In the genomic region with DNA sequence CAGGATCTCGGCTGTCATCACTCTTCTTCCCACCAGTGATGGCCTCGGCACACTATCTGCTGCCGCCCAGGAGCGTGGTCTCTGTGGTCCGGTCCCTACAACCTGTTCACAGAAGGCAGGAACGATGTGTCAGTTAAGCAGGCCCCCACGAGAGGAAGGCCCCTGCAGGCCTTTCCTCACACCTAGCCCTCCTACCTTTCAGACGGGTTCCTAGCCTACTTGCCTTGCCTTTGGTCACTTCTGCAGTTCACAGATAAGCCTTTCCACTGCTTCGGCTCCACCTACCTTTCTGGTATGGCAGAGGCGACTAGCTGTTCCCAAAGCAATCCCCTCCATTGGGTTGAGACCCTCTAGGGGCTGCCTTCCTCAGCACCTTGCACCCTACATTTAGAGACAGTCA, we compare ENCODE assay signal across 29 mouse cellular contexts. TPM values are rescaled to one million over a fixed set of nuclear protein-coding genes. Genes with fewer than 3 reads are reported as not detected.
DNase-seq lines count a peak whose midpoint lies in the region; ATAC-seq and TF ChIP-seq lines count a peak whose summit lies in the region.
"Had no signal": no experiment of that assay in that cellular context is flagged by ENCODE, and none has a peak within 500 bp of the region (broad histone marks: within the 10 kb centered on the region; RNA-seq: fewer than 3 reads in every experiment).

No protein-coding gene starts in this region.

- TF ChIP-seq EP300 in liver, postnatal 0 days (IDR thresholded peaks at IDR 0.05; ENCODE audit: low read depth), result no peak

- DNase-seq in G1E (ENCODE audit: low spot score), result no peak
- DNase-seq in embryonic facial prominence, embryonic 10.5 days (ENCODE audit: low spot score), result peak; percentile 6
- no peak for DNase-seq in liver, embryonic 11.5 days (ENCODE audit: low spot score)
- DNase-seq in liver, postnatal 0 days, result peak; percentile 14
- no peak for DNase-seq in embryo, embryonic 10 days (ENCODE audit: low spot score)
- no peak for DNase-seq in spleen, postnatal 36 days (ENCODE audit: low spot score in 2 of 2)
- no peak for DNase-seq in frontal cortex, postnatal 10 days (ENCODE audit: low spot score in 2 of 2)
- DNase-seq: adrenal gland, adult 8-10 months; cerebellum, adult 2 months; gastrocnemius, postnatal 10 days; heart, adult 2 months; heart, postnatal 36 days; layer of hippocampus, adult 9-11 months; left cerebral cortex, postnatal 4 days; thymus, adult 2 months; thymus, postnatal 4 days had no signal

- peaks cover 56% of the 10 kb centered on the region for H3K4me1 ChIP-seq in G1E (ENCODE audit: insufficient read depth, low read depth, low read length)
- peaks cover 10% of the 10 kb centered on the region; the same call in 1 of the 2 replicates for H3K4me1 ChIP-seq in embryonic facial prominence, embryonic 10.5 days
- peaks cover 36% of the 10 kb centered on the region for H3K4me1 ChIP-seq in liver, embryonic 11.5 days (replicated peaks; ENCODE audit: control insufficient read depth, insufficient read depth, low read length)
- peaks cover 11% of the 10 kb centered on the region for H3K4me1 ChIP-seq in liver, postnatal 0 days (ENCODE audit: insufficient read depth)

- no peak overlapping the region for H3K27ac ChIP-seq in embryonic facial prominence, embryonic 10.5 days (replicated peaks)
- H3K27ac ChIP-seq in liver, embryonic 11.5 days (ENCODE audit: low read depth, low read length), result peak overlapping the region; percentile 34; the same call in 1 of the 2 replicates
- H3K27ac ChIP-seq in liver, postnatal 0 days (ENCODE audit: low read depth), result no peak overlapping the region
- H3K27ac ChIP-seq: heart, adult 2 months; heart, embryonic 15.5 days; hindbrain, embryonic 14.5 days; kidney, postnatal 0 days; midbrain, embryonic 13.5 days; stomach, postnatal 0 days had no signal

- peak overlapping the region; percentile 37; the same call in 1 of the 2 replicates for H3K4me3 ChIP-seq in G1E (ENCODE audit: low read depth, low read length)
- H3K4me3 ChIP-seq in embryonic facial prominence, embryonic 10.5 days, result no peak overlapping the region
- H3K4me3 ChIP-seq in liver, embryonic 11.5 days (ENCODE audit: low read depth, low read length), result no peak overlapping the region
- H3K4me3 ChIP-seq in liver, postnatal 0 days (ENCODE audit: low read depth, low read length), result no peak overlapping the region
- H3K4me3 ChIP-seq: heart, adult 2 months; heart, embryonic 15.5 days; midbrain, embryonic 13.5 days had no signal

- no peaks in the 10 kb centered on the region for H3K9me3 ChIP-seq in G1E (replicated peaks)
- no peaks in the 10 kb centered on the region for H3K9me3 ChIP-seq in embryonic facial prominence, embryonic 10.5 days
- H3K9me3 ChIP-seq in liver, embryonic 11.5 days (ENCODE audit: control insufficient read depth, low read length), result no peaks in the 10 kb centered on the region
- H3K9me3 ChIP-seq in liver, postnatal 0 days (ENCODE audit: low read length), result no peaks in the 10 kb centered on the region
- H3K9me3 ChIP-seq: heart, embryonic 15.5 days; midbrain, embryonic 13.5 days had no signal

- H3K27me3 ChIP-seq in G1E (ENCODE audit: insufficient read depth, low read length), result no peaks in the 10 kb centered on the region
- no peaks in the 10 kb centered on the region for H3K27me3 ChIP-seq in embryonic facial prominence, embryonic 10.5 days (replicated peaks; ENCODE audit: low read depth, poor library complexity, severe bottlenecking)
- H3K27me3 ChIP-seq in liver, embryonic 11.5 days (replicated peaks; ENCODE audit: control insufficient read depth, insufficient read depth, low read length), result no peaks in the 10 kb centered on the region
- no peaks in the 10 kb centered on the region for H3K27me3 ChIP-seq in liver, postnatal 0 days (ENCODE audit: insufficient read depth, low read length)
- H3K27me3 ChIP-seq: heart, embryonic 15.5 days; midbrain, embryonic 13.5 days had no signal

- peaks cover 49% of the 10 kb centered on the region for H3K36me3 ChIP-seq in G1E (replicated peaks)
- peaks cover 12% of the 10 kb centered on the region; the same call in 1 of the 2 replicates for H3K36me3 ChIP-seq in embryonic facial prominence, embryonic 10.5 days (replicated peaks)
- H3K36me3 ChIP-seq in liver, embryonic 11.5 days (ENCODE audit: control insufficient read depth, insufficient read depth, low read length), result peaks cover 5% of the 10 kb centered on the region; the same call in 1 of the 2 replicates
- peaks cover 19% of the 10 kb centered on the region for H3K36me3 ChIP-seq in liver, postnatal 0 days (replicated peaks; ENCODE audit: insufficient read depth, low read length)

- 77% methylated on average over 10 of the region's 10 CpGs for WGBS in embryonic facial prominence, embryonic 10.5 days
- WGBS in liver, embryonic 11.5 days, result 38% methylated on average over 10 of the region's 10 CpGs
- 65% methylated on average over 10 of the region's 10 CpGs for WGBS in liver, postnatal 0 days (ENCODE audit: insufficient replicate concordance)

- no peak overlapping the region for H3K9ac ChIP-seq in liver, embryonic 11.5 days (ENCODE audit: low read depth, low read length)
- no peak overlapping the region for H3K9ac ChIP-seq in liver, postnatal 0 days (replicated peaks)
- H3K9ac ChIP-seq: heart, embryonic 15.5 days; hindbrain, embryonic 14.5 days; midbrain, embryonic 13.5 days had no signal

- no peak for TF ChIP-seq CTCF in G1E (IDR thresholded peaks at IDR 0.05; ENCODE audit: low read depth, low read length)
- no peak for TF ChIP-seq CTCF in liver, postnatal 0 days (IDR thresholded peaks at IDR 0.05; ENCODE audit: low read depth)

- H3K4me2 ChIP-seq in liver, embryonic 11.5 days, result peak overlapping the region; percentile 4
- H3K4me2 ChIP-seq in liver, postnatal 0 days (ENCODE audit: low read depth, low read length), result no peak overlapping the region
- H3K4me2 ChIP-seq: heart, embryonic 15.5 days; hindbrain, embryonic 14.5 days; midbrain, embryonic 13.5 days had no signal

- ATAC-seq in G1E (ENCODE audit: extremely low read depth, insufficient number of reproducible peaks, low FRiP score, poor library complexity, severe bottlenecking), result no peak
- ATAC-seq in liver, embryonic 11.5 days (replicated peaks; ENCODE audit: low FRiP score), result peak; percentile 55
- no peak for ATAC-seq in liver, postnatal 0 days
- ATAC-seq: CD4-positive, CD25-positive, alpha-beta regulatory T cell, adult 4 months; forebrain, embryonic 14.5 days; inflammation-experienced regulatory T-cells, adult 6 months; lung, postnatal 0 days; midbrain, embryonic 13.5 days had no signal

RNA-seq across cellular contexts. Expression of a gene that starts 22.6 kb away (rescaled TPM):
- not detected in 2 replicates for total RNA-seq in G1E (2014; fragmentation: Nextera tagmentation)
- total RNA-seq in G1E (2017), result 0.06 and 0.33 TPM in 2 replicates
- polyA plus RNA-seq in G1E (2012), result not detected in 2 replicates
- polyA plus RNA-seq in embryonic facial prominence, embryonic 10.5 days (2016; fragmentation: Nextera tagmentation; extraction: Ambion mirVana), result 0.33 and 0.45 TPM in 2 replicates
- polyA plus RNA-seq in liver, embryonic 11.5 days (2014; fragmentation: Nextera tagmentation; extraction: Ambion mirVana), result 0.19 and 0.31 TPM in 2 replicates
- 0.07 TPM in 1 of 2 replicates, not detected in the other for polyA plus RNA-seq in liver, postnatal 0 days (2015; fragmentation: Nextera tagmentation; extraction: Ambion mirVana)
- total RNA-seq: heart, adult 2 months; heart, postnatal 36 days; monocyte, adult 5-6 weeks had no signal
- polyA plus RNA-seq: large intestine, adult 2 months; neural tube, embryonic 11.5 days; small intestine, adult 2 months had no signal

RNA-seq across cellular contexts. Expression of a gene that starts 53.2 kb away (rescaled TPM):
- not detected in 2 replicates for total RNA-seq in G1E (2014; fragmentation: Nextera tagmentation)
- 0.05 and 0.23 TPM in 2 replicates for total RNA-seq in G1E (2017)
- polyA plus RNA-seq in G1E (2012), result not detected in 2 replicates
- polyA plus RNA-seq in embryonic facial prominence, embryonic 10.5 days (2016; fragmentation: Nextera tagmentation; extraction: Ambion mirVana), result 2.2 and 2.4 TPM in 2 replicates
- polyA plus RNA-seq in liver, embryonic 11.5 days (2014; fragmentation: Nextera tagmentation; extraction: Ambion mirVana), result 2.5 and 3.3 TPM in 2 replicates
- polyA plus RNA-seq in liver, postnatal 0 days (2015; fragmentation: Nextera tagmentation; extraction: Ambion mirVana), result 0.60 and 0.72 TPM in 2 replicates
- total RNA-seq: monocyte, adult 5-6 weeks had no signal
- polyA plus RNA-seq: inflammation-experienced regulatory T-cells, adult 6 months; small intestine, adult 2 months had no signal

RNA-seq across cellular contexts. Expression of a gene that starts 53.5 kb away (rescaled TPM):
- total RNA-seq in G1E (2014; fragmentation: Nextera tagmentation) (not detected in 2 replicates), G1E (2017) (0.17 and 0.76 TPM in 2 replicates)
- polyA plus RNA-seq in G1E (2012), result not detected in 2 replicates
- 1.4 and 2.4 TPM in 2 replicates for polyA plus RNA-seq in embryonic facial prominence, embryonic 10.5 days (2016; fragmentation: Nextera tagmentation; extraction: Ambion mirVana)
- 2.2 and 2.5 TPM in 2 replicates for polyA plus RNA-seq in liver, embryonic 11.5 days (2014; fragmentation: Nextera tagmentation; extraction: Ambion mirVana)
- polyA plus RNA-seq in liver, postnatal 0 days (2015; fragmentation: Nextera tagmentation; extraction: Ambion mirVana), result 0.44 and 0.68 TPM in 2 replicates
- polyA plus RNA-seq: small intestine, adult 2 months had no signal

Comparison
In these comparisons a context has a peak if more than half of its experiments do, and no peak if none do; other contexts are left out.
1. DNase-seq: peak in embryonic facial prominence, embryonic 10.5 days (single experiment) and liver, postnatal 0 days (single experiment); none in G1E (single experiment), liver, embryonic 11.5 days (single experiment), embryo, embryonic 10 days (single experiment), spleen, postnatal 36 days (0 of 2) and frontal cortex, postnatal 10 days (0 of 2).